Mouse (Mus musculus): ENCODE measurements around the gene Cldn3.

Cldn3 gene

GRCm38 (mm10) chr5:134989166-134989565 is 3.2 kb downstream of the Cldn3 start:
- in situ Hi-C loops (cut with MboI; ENCODE audit: low pct_unique_long_range_greater_than_20kb in 1 of 2, low sequenced_read_pairs in 2 of 2, unreplicated experiment in 1 of 2): no loop called here

GRCm38 (mm10) chr5:134989741-134990140 is 3.7 kb downstream of the Cldn3 start:
- in situ Hi-C loops (cut with MboI; ENCODE audit: low pct_unique_long_range_greater_than_20kb in 1 of 2, low sequenced_read_pairs in 2 of 2, unreplicated experiment in 1 of 2): no loop called here

- in situ Hi-C loops (cut with MboI; ENCODE audit: low pct_unique_long_range_greater_than_20kb in 1 of 2, low sequenced_read_pairs in 2 of 2, unreplicated experiment in 1 of 2): no loop called here
Measured at GRCm38 (mm10) chr5:134992566-134992965, 6.6 kb downstream of the Cldn3 start.

- in situ Hi-C loops (cut with MboI; ENCODE audit: low pct_unique_long_range_greater_than_20kb in 1 of 2, low sequenced_read_pairs in 2 of 2, unreplicated experiment in 1 of 2): no loop called here
Measured at GRCm38 (mm10) chr5:134998359-134998758, 12.3 kb downstream of the Cldn3 start.

GRCm38 (mm10) chr5:134999797-135000196 is 13.8 kb downstream of the Cldn3 start:
- in situ Hi-C loops (cut with MboI; ENCODE audit: low pct_unique_long_range_greater_than_20kb in 1 of 2, low sequenced_read_pairs in 2 of 2, unreplicated experiment in 1 of 2): no loop called here

GRCm38 (mm10) chr5:135000751-135001150 is 14.7 kb downstream of the Cldn3 start:
- in situ Hi-C loops (cut with MboI; ENCODE audit: low pct_unique_long_range_greater_than_20kb in 1 of 2, low sequenced_read_pairs in 2 of 2, unreplicated experiment in 1 of 2): no loop called here

- in situ Hi-C loops (cut with MboI; ENCODE audit: low pct_unique_long_range_greater_than_20kb in 1 of 2, low sequenced_read_pairs in 2 of 2, unreplicated experiment in 1 of 2): no loop called here
Measured at GRCm38 (mm10) chr5:135001309-135001708, 15.3 kb downstream of the Cldn3 start.

- in situ Hi-C loops (cut with MboI; ENCODE audit: low pct_unique_long_range_greater_than_20kb in 1 of 2, low sequenced_read_pairs in 2 of 2, unreplicated experiment in 1 of 2): no loop called here
Measured at GRCm38 (mm10) chr5:135002151-135002550, 16.1 kb downstream of the Cldn3 start.

- in situ Hi-C loops (cut with MboI; ENCODE audit: low pct_unique_long_range_greater_than_20kb in 1 of 2, low sequenced_read_pairs in 2 of 2, unreplicated experiment in 1 of 2): no loop called here
Measured at GRCm38 (mm10) chr5:135007802-135008571, 22.0 kb downstream of the Cldn3 start.

- in situ Hi-C loops (cut with MboI; ENCODE audit: low pct_unique_long_range_greater_than_20kb in 1 of 2, low sequenced_read_pairs in 2 of 2, unreplicated experiment in 1 of 2): no loop called here
Measured at GRCm38 (mm10) chr5:135008671-135009589, 22.9 kb downstream of the Cldn3 start, which contains the start of gene Abhd11. Abhd11 (plus strand) TSS chr5:135009152.

- in situ Hi-C loops (cut with MboI; ENCODE audit: low pct_unique_long_range_greater_than_20kb in 1 of 2, low sequenced_read_pairs in 2 of 2, unreplicated experiment in 1 of 2): no loop called here
Measured at GRCm38 (mm10) chr5:135009590-135010319, 23.7 kb downstream of the Cldn3 start.

GRCm38 (mm10) chr5:135010320-135010709 is 24.3 kb downstream of the Cldn3 start:
- in situ Hi-C loops (cut with MboI; ENCODE audit: low pct_unique_long_range_greater_than_20kb in 1 of 2, low sequenced_read_pairs in 2 of 2, unreplicated experiment in 1 of 2): no loop called here

GRCm38 (mm10) chr5:135010841-135011743 is 25.1 kb downstream of the Cldn3 start:
- in situ Hi-C loops (cut with MboI; ENCODE audit: low pct_unique_long_range_greater_than_20kb in 1 of 2, low sequenced_read_pairs in 2 of 2, unreplicated experiment in 1 of 2): no loop called here

GRCm38 (mm10) chr5:135011809-135012613 is 26.0 kb downstream of the Cldn3 start:
- in situ Hi-C loops (cut with MboI; ENCODE audit: low pct_unique_long_range_greater_than_20kb in 1 of 2, low sequenced_read_pairs in 2 of 2, unreplicated experiment in 1 of 2): no loop called here

GRCm38 (mm10) chr5:135012671-135013441 is 26.8 kb downstream of the Cldn3 start:
- in situ Hi-C loops (cut with MboI; ENCODE audit: low pct_unique_long_range_greater_than_20kb in 1 of 2, low sequenced_read_pairs in 2 of 2, unreplicated experiment in 1 of 2): no loop called here

GRCm38 (mm10) chr5:135015497-135015896 is 29.5 kb downstream of the Cldn3 start:
- in situ Hi-C loops (cut with MboI; ENCODE audit: low pct_unique_long_range_greater_than_20kb in 1 of 2, low sequenced_read_pairs in 2 of 2, unreplicated experiment in 1 of 2): no loop called here
